Mouse (Mus musculus) lung, adult 2 months (tissue): Measurements from ENCODE around the gene Robo2.

Experiments used
- CTCF ChIP-seq: fragments of 200-500 bp; IDR thresholded peaks from 2 replicates; pipeline ENCODE4 v1.5.1; 2011; ENCODE audit warnings: mild to moderate bottlenecking, low read length, control low read depth; ENCODE audit not compliant: insufficient read depth
- POLR2A ChIP-seq: fragments of 200-500 bp; IDR thresholded peaks from 2 replicates; pipeline ENCODE4 v1.6.1; 2011; ENCODE audit warnings: low read depth, mild to moderate bottlenecking, control low read depth, low read length, borderline replicate concordance; ENCODE audit errors: extremely low read depth

DNA sequence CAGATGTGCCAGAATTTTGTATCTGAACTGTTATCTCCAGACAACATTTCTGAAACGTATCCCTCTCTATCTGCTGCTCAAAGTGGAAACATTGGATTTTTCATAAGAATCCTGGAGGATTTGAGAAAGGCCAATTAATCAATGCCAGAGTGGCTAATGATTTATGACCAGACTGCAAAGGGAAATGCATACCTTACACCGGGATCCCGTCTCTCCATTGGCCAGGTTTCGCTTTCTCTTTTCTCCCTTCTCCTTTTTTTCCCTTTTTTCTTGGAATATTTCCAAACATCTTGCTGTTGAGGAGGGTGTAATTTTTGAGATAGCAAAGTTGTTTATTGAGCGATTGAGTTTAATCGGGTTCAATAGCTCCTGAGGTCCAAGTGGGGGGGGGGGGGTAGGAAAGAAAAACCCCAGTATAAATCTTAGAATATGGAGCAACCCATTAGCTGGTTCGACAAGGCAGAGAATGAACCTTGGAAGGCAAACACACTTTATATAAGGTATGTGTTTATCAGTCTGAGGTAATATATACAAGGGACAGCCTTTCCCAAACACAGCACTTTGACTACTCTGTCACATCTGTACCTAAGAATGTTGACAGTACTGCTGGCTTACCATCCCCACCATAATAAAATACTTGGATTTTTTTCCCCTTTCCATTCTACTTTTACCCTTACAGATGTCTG lies 542.0 kb downstream of the Robo2 start:
- TF ChIP-seq POLR2A (no peak), CTCF (no peak)
